Mouse (Mus musculus) heart, adult 2 months (tissue): ENCODE results near the gene Abhd16b. TPM values are rescaled to one million over a fixed set of nuclear protein-coding genes. Genes with fewer than 3 reads are reported as not detected.

Source experiments
- DNase-seq, 2 experiments: peaks; one replicate each; pipeline ENCODE4 v3.0.0; 2021
- H3K27ac ChIP-seq: fragments of 200-600 bp; 2 replicates; pipeline ENCODE4 v1.8.1; 2022
- H3K27me3 ChIP-seq: fragments of 200-500 bp; 2 replicates; pipeline ENCODE4 v1.6.1; 2012; ENCODE audit warnings: mild to moderate bottlenecking, low read length, inconsistent platforms, mixed read lengths; ENCODE audit not compliant: control insufficient read depth, insufficient read depth
- H3K36me3 ChIP-seq: fragments of 200-500 bp; 2 replicates; pipeline ENCODE4 v1.6.1; 2012; ENCODE audit warnings: low read length, inconsistent platforms; ENCODE audit not compliant: control insufficient read depth, insufficient read depth
- H3K4me1 ChIP-seq: fragments of 200-500 bp; 2 replicates; pipeline ENCODE4 v1.6.1; 2011; ENCODE audit warnings: low read length; ENCODE audit not compliant: control insufficient read depth, insufficient read depth
- H3K4me3 ChIP-seq: fragments of 200-600 bp; 2 replicates; pipeline ENCODE4 v1.8.1; 2022
- H3K79me2 ChIP-seq: fragments of 200-500 bp; replicated peaks from 2 replicates; pipeline ENCODE4 v1.6.1; 2012; ENCODE audit warnings: mild to moderate bottlenecking, inconsistent platforms, low read length, moderate library complexity, mixed read lengths; ENCODE audit not compliant: control insufficient read depth, insufficient read depth
- H3K9ac ChIP-seq: fragments of 200-500 bp; 2 replicates; pipeline ENCODE4 v1.6.1; 2012; ENCODE audit warnings: low read depth, mild to moderate bottlenecking, control low read depth, inconsistent platforms, low read length, mixed read lengths
- CTCF ChIP-seq: fragments of 200-600 bp; IDR thresholded peaks from 2 replicates; pipeline ENCODE4 v1.8.1; 2022; ENCODE audit warnings: antibody characterized with exemption, mild to moderate bottlenecking, moderate library complexity
- EP300 ChIP-seq: fragments of 200-500 bp; IDR thresholded peaks from 2 replicates; pipeline ENCODE4 v1.6.1; 2011; ENCODE audit warnings: low read depth, low read length, control low read depth; ENCODE audit not compliant: insufficient read depth
- POLR2A ChIP-seq: fragments of 200-500 bp; IDR thresholded peaks from 2 replicates; pipeline ENCODE4 v1.6.1; 2011; ENCODE audit warnings: mild to moderate bottlenecking, low read depth, low read length, control low read depth; ENCODE audit not compliant: insufficient read depth
- WGBS: fragments of 180-500 bp; shearing (Covaris S2); methylation state at CpG from one replicate; pipeline ENCODE4 v1.1.7; 2018; 5-methylcytosine and 5-hydroxymethylcytosine counted together
- intact Hi-C: fragments of 180-260 bp; cut with DNase I; formaldehyde crosslinking; loops from one replicate; pipeline ENCODE4 v1.15.1; 2025
- long read RNA-seq: library from polyadenylated mRNA; stranded (forward); transcript quantifications from one replicate; pipeline ENCODE4 v2.0.0, GENCODE M21; 2021
- polyA plus RNA-seq: library from polyadenylated mRNA; depleted of rRNA; stranded (reverse); fragments of >200 nt; gene quantifications from 2 replicates; pipeline ENCODE4 v1.2.3, GENCODE M21; 2012; rRNA removed
- total RNA-seq, 2 experiments: library from RNA; stranded (reverse); gene quantifications; 2 replicates each; pipeline ENCODE4 v1.2.3; 2021

Gene Abhd16b
- not detected for total RNA-seq
- not detected in 2 replicates for polyA plus RNA-seq
- long read RNA-seq, partial matches to known transcripts: 0 of 1 reads
- long read RNA-seq, other reads (novel, unspliced or antisense): 0 of 1 reads

- Histone ChIP-seq H3K4me3 (no peak within 1 kb of the TSS), H3K27ac (no peak within 1 kb of the TSS), H3K36me3 (peaks cover 1% of the 10 kb centered on the region; the same call in 1 of the 2 replicates), H3K9ac (no peak within 1 kb of the TSS), H3K4me1 (peaks cover 3% of the 10 kb centered on the region), H3K27me3 (no peaks in the 10 kb centered on the region), H3K79me2 (no peaks in the 10 kb centered on the region)
- TF ChIP-seq EP300 (no peak), POLR2A (no peak), CTCF (no peak)
- 83% methylated on average over 31 of the region's 31 CpGs for WGBS
- DNase-seq: no peak
- intact Hi-C loops: no loop called here
Observed at GRCm38 (mm10) chr2:181493156-181493927, at the start of gene Abhd16b. Gene Abhd16b, plus strand, starts transcription at chr2:181493206.

DNA sequence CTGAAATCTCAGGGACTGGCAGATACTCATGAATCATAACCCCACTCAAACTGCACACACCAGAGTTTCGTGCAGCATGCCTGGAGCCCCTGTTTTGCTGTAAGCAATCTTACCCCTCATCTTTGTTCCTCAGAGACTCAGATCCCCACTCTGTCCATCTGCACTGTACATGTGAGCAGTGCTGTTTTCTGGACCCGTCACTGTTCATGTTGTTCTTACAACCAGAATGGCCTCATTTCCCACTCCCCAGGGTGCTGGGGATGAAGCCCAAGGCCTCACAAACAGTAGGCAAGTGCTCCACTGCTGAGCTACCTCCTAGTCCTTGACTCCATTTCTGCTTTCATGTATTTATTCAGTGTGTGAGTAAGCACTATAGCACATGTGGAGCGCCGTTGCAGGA lies 40.8 kb upstream of the Abhd16b start:
- Histone ChIP-seq H3K36me3 (peaks cover 7% of the 10 kb centered on the region; the same call in 1 of the 2 replicates), H3K79me2 (peaks cover 7% of the 10 kb centered on the region), H3K4me3 (no peak overlapping the region), H3K27ac (no peak overlapping the region), H3K4me1 (peaks cover 2% of the 10 kb centered on the region), H3K27me3 (no peaks in the 10 kb centered on the region), H3K9ac (no peak overlapping the region)
- WGBS: 65% methylated on average over 4 of the region's 4 CpGs
- TF ChIP-seq EP300: no peak
- no peak for TF ChIP-seq CTCF
- TF ChIP-seq POLR2A: no peak
- no peak for DNase-seq
- intact Hi-C loops: no loop called here

DNA sequence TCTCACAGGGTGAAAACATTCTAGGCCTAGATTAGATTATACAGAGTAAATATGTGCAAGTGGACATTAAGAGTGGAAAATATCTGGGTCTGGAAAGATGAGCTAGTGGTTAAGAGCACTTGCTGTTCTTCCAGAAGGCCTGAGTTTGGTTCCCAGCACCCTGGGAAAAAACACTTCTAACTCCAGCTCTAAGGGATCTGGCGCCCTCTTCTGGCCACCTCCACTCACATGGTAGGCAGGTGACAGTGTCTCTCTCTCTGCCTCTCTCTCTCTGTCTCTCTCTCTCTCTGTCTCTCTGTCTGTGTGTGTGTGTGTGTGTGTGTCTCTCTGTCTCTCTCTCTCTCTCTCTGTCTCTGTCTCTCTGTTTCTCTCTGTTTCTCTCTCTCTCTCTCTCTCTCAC lies 39.7 kb upstream of the Abhd16b start:
- Histone ChIP-seq H3K9ac (no peak overlapping the region), H3K27ac (no peak overlapping the region), H3K27me3 (no peaks in the 10 kb centered on the region), H3K79me2 (peaks cover 5% of the 10 kb centered on the region), H3K36me3 (peaks cover 6% of the 10 kb centered on the region; the same call in 1 of the 2 replicates), H3K4me3 (no peak overlapping the region), H3K4me1 (peaks cover 2% of the 10 kb centered on the region)
- intact Hi-C loops: no loop called here
- no peak for DNase-seq
- no peak for TF ChIP-seq EP300
- no peak for TF ChIP-seq POLR2A
- peak; percentile 36 for TF ChIP-seq CTCF
- WGBS: 68% methylated on average over 1 of the region's 1 CpGs

- peaks cover 6% of the 10 kb centered on the region; the same call in 1 of the 2 replicates for H3K36me3 ChIP-seq
- no peak overlapping the region for H3K9ac ChIP-seq
- no peaks in the 10 kb centered on the region for H3K27me3 ChIP-seq
- no peak overlapping the region for H3K4me3 ChIP-seq
- WGBS: 42% methylated on average over 2 of the region's 2 CpGs
- H3K79me2 ChIP-seq: peaks cover 5% of the 10 kb centered on the region
- TF ChIP-seq CTCF (no peak), POLR2A (no peak), EP300 (no peak)
- peak overlapping the region; percentile 10 for H3K27ac ChIP-seq
- peaks cover 6% of the 10 kb centered on the region for H3K4me1 ChIP-seq
- intact Hi-C loops: no loop called here
- DNase-seq: no peak
Observed at GRCm38 (mm10) chr2:181455899-181456298, 37.1 kb upstream of the Abhd16b start.

GRCm38 (mm10) chr2:181457831-181458230 lies 35.2 kb upstream of the Abhd16b start:
- DNase-seq: no peak
- peak overlapping the region; percentile 97 for H3K4me3 ChIP-seq
- TF ChIP-seq CTCF (no peak), EP300 (no peak), POLR2A (no peak)
- H3K4me1 ChIP-seq: peaks cover 10% of the 10 kb centered on the region
- peaks cover 3% of the 10 kb centered on the region; the same call in 1 of the 2 replicates for H3K36me3 ChIP-seq
- peaks cover 5% of the 10 kb centered on the region for H3K79me2 ChIP-seq
- peak overlapping the region; percentile 97 for H3K27ac ChIP-seq
- intact Hi-C loops: loop anchor here (1.0 to 2.0 kb wide), 3 partner anchors 25 to 61 kb away; partner anchors contain the start of gene Tpd52l2
- WGBS: 21% methylated on average over 15 of the region's 15 CpGs
- H3K9ac ChIP-seq: peak overlapping the region; percentile 17
- no peaks in the 10 kb centered on the region for H3K27me3 ChIP-seq

DNA sequence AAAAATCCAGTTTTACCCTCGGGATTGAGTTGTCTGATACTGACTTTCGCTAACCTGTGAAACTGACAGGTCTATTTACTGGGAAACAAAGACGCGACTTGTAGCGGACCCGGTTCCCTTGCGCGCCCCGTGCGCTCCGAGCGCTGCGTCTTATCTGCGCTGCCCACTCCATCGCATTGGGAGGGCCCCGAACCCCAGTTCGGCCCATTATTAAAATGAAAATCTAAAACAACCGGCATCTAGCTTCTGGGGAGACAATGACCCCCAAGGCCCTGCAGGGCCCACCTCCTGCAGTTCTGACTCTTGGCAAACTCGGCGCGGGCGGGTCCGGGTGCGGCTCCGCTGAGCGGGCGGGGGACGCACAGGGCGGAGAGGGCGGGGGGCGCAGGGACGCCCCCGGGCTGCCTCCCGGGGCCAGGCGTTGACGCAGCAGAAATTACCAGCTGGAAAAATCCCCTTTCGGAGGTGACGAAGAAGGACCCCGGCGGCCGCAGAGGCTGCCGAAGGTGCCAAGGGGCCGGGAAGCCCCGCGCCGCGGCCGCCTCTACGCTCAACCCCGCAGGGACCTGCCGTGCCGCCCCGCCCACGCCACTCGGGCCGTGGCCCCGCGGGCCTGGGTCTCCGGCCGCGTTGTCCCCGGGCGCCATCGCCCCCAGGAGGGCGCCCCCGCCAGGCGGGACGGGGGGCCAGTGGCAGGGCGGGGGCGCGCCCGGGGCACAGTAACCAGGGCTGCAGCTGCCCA lies 34.4 kb upstream of the Abhd16b start:
- peaks cover 3% of the 10 kb centered on the region for H3K79me2 ChIP-seq
- H3K36me3 ChIP-seq: peaks cover 3% of the 10 kb centered on the region; the same call in 1 of the 2 replicates
- intact Hi-C loops: loop anchor here (1.0 to 2.0 kb wide), 3 partner anchors 25 to 60 kb away; partner anchors contain the start of gene Tpd52l2
- H3K9ac ChIP-seq: peak overlapping the region; percentile 92
- under 1% methylated on average over 72 of the region's 72 CpGs for WGBS
- peak overlapping the region; percentile 97 for H3K27ac ChIP-seq
- no peaks in the 10 kb centered on the region for H3K27me3 ChIP-seq
- peak overlapping the region; percentile 97 for H3K4me3 ChIP-seq
- TF ChIP-seq POLR2A: no peak
- peak; percentile 25; the same call in 1 of the 2 replicates for TF ChIP-seq CTCF
- DNase-seq: peak; percentile 71 to 79
- H3K4me1 ChIP-seq: peaks cover 10% of the 10 kb centered on the region
